Mouse (Mus musculus) stomach, embryonic 14.5 days (tissue): ENCODE measurements around the gene Ubash3b. TPM values are rescaled to one million over a fixed set of nuclear protein-coding genes. Genes with fewer than 3 reads are reported as not detected.

Experiments
- ATAC-seq: fragments of 200-750 bp; cut with Nextera tagmentation; 2 replicates; pipeline ENCODE4 v1.8.0; 2017; ENCODE audit warnings: low read depth, moderate TSS enrichment; ENCODE audit not compliant: insufficient number of reproducible peaks, insufficient read depth, low FRiP score
- H3K27ac ChIP-seq: fragments of 300-500 bp; sonication (generic); 2 replicates; pipeline ENCODE4 v1.5.1; 2014; ENCODE audit warnings: mild to moderate bottlenecking, low read length, moderate library complexity, mixed read lengths
- H3K27me3 ChIP-seq: fragments of 300-500 bp; sonication (generic); 2 replicates; pipeline ENCODE4 v1.6.1; 2014; ENCODE audit warnings: low read length, control low read depth, mixed read lengths; ENCODE audit not compliant: control insufficient read depth, insufficient read depth
- H3K36me3 ChIP-seq: fragments of 300-500 bp; sonication (generic); 2 replicates; pipeline ENCODE4 v1.6.1; 2014; ENCODE audit warnings: mild to moderate bottlenecking, control low read depth, low read length, moderate library complexity, mixed read lengths; ENCODE audit not compliant: control insufficient read depth, insufficient read depth
- H3K4me1 ChIP-seq: fragments of 300-500 bp; sonication (generic); 2 replicates; pipeline ENCODE4 v1.6.1; 2014; ENCODE audit warnings: low read length, control low read depth, mixed read lengths; ENCODE audit not compliant: control insufficient read depth, insufficient read depth
- H3K4me2 ChIP-seq: fragments of 300-500 bp; sonication (generic); replicated peaks from 2 replicates; pipeline ENCODE4 v1.6.1; 2014; ENCODE audit warnings: low read depth, low read length, control low read depth
- H3K4me3 ChIP-seq: fragments of 300-500 bp; sonication (generic); 2 replicates; pipeline ENCODE4 v1.5.1; 2014; ENCODE audit warnings: low read depth, low read length, control low read depth
- H3K9ac ChIP-seq: fragments of 300-500 bp; sonication (generic); replicated peaks from 2 replicates; pipeline ENCODE4 v1.6.1; 2014; ENCODE audit warnings: low read depth, mild to moderate bottlenecking, control low read depth, low read length, moderate library complexity, mixed read lengths
- H3K9me3 ChIP-seq: fragments of 300-500 bp; sonication (generic); 2 replicates; pipeline ENCODE4 v1.6.1; 2016; ENCODE audit warnings: low read depth, low read length, control low read depth; ENCODE audit not compliant: control insufficient read depth
- WGBS: fragments of 180-500 bp; shearing (Covaris S2); extraction: QIAGEN DNeasy Blood & Tissue Kit; methylation state at CpG from one replicate; pipeline ENCODE4 v1.1.7; 2014; 5-methylcytosine and 5-hydroxymethylcytosine counted together
- polyA plus RNA-seq: library from polyadenylated mRNA; unstranded; fragments of >200 nt; fragmentation: Nextera tagmentation; extraction: Ambion mirVana; gene quantifications from 2 replicates; pipeline ENCODE4 v1.2.1, GENCODE M21; 2014

The Ubash3b gene
- polyA plus RNA-seq, 1 experiment from 2014 or later: 3.7 TPM

DNA sequence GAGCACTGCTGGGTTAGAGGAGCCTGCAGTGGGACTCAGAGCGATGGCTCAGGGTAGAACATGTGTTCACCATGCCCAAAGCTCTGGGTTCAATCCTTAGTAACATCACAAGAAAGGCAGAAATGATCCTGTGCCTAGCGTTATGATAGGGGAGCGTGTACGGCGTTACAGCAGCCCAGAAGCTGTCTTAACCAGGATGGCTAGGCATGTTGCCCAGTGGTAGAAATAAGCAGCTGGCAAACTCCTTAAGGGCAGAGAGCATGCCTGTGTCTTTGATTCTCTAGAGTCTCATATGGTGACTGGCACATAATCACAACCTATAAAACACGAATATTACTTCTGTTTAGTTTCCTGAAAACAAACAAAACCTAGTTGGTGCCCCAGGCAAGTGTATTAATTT lies 170.0 kb downstream of the Ubash3b start:
- Histone ChIP-seq H3K27ac (no peak overlapping the region), H3K4me3 (no peak overlapping the region), H3K4me2 (no peak overlapping the region), H3K27me3 (no peaks in the 10 kb centered on the region), H3K36me3 (no peaks in the 10 kb centered on the region), H3K4me1 (no peaks in the 10 kb centered on the region), H3K9ac (no peak overlapping the region), H3K9me3 (no peaks in the 10 kb centered on the region)
- ATAC-seq: no peak
- 88% methylated on average over 6 of the region's 6 CpGs for WGBS

DNA sequence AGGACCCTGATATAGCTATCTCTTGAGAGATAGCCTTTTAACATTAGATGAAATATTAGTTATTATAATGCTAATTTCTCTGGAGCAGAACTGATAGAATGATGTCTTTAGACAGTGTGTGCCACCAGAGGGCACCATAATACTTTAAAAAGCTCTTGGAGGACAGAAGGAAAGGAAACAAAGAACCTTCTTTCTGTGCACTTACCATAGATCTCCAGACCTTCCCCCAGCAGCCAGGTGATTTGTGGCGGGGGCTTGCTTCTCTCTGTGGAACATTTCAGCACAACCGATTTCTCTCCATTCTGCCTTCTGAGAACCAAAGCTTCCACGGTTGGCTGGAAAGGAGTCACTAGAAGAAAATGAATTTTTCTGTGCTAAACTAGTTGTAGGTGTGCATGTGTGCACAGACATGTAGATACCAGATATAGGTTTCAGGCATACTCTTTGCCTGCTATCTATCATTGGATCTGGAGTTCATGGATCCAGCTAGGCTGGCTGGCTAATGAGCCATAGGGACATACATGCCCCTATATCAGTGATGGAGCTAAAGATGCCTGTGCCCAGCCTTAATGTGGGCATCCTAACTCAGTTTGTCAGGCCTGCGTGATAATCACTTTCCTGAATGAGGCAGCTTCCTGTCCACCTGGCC lies 171.4 kb downstream of the Ubash3b start:
- Histone ChIP-seq H3K4me1 (no peaks in the 10 kb centered on the region), H3K27ac (no peak overlapping the region), H3K4me2 (no peak overlapping the region), H3K9me3 (no peaks in the 10 kb centered on the region), H3K36me3 (no peaks in the 10 kb centered on the region), H3K9ac (no peak overlapping the region), H3K4me3 (no peak overlapping the region), H3K27me3 (no peaks in the 10 kb centered on the region)
- WGBS: 46% methylated on average over 4 of the region's 4 CpGs
- no peak for ATAC-seq

DNA sequence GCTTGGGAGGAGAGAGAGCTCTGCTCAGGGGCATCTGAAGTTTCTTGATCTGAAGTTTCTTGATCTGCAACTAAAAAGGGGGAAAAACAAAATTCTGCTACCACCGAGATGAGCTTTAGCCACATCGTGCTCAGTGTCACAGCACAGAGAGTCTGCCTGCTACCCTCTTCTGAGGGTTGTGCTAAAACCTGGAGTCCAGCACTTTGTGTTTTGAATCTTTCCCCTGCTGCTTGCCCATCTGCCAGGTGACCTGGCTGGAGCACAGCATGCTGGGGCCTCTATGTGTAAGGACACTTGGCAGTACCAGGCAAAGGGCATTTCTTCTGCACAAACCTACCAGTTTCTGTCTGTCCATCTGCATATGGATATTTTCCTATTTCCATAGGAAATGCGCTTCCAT lies 177.2 kb downstream of the Ubash3b start:
- Histone ChIP-seq H3K27me3 (no peaks in the 10 kb centered on the region), H3K4me3 (no peak overlapping the region), H3K4me2 (no peak overlapping the region), H3K36me3 (no peaks in the 10 kb centered on the region), H3K9ac (no peak overlapping the region), H3K9me3 (no peaks in the 10 kb centered on the region), H3K27ac (no peak overlapping the region), H3K4me1 (no peaks in the 10 kb centered on the region)
- WGBS: 70% methylated on average over 3 of the region's 3 CpGs
- no peak for ATAC-seq

DNA sequence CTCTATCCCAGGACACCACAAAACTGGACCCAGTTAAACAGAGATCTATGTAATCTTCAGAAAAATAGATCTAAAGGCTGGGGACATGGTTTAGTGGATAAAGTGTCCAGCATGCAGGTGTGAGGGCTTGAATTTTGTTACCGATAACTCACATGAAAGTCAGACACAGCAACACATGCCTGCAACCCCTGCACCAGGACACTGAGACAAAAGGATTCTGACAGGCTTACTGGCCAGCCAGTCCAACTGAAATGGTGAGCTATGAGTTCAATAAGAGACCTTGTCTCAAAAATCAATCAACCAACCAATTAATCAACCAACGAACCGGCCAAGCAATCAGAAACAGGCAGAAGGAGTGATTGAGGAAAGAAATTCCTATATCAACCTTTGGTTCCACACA lies 177.7 kb downstream of the Ubash3b start:
- H3K9ac ChIP-seq: no peak overlapping the region
- no peaks in the 10 kb centered on the region for H3K4me1 ChIP-seq
- ATAC-seq: no peak
- WGBS: 79% methylated on average over 3 of the region's 3 CpGs
- no peaks in the 10 kb centered on the region for H3K9me3 ChIP-seq
- no peak overlapping the region for H3K27ac ChIP-seq
- no peak overlapping the region for H3K4me2 ChIP-seq
- no peak overlapping the region for H3K4me3 ChIP-seq
- no peaks in the 10 kb centered on the region for H3K36me3 ChIP-seq
- no peaks in the 10 kb centered on the region for H3K27me3 ChIP-seq

DNA sequence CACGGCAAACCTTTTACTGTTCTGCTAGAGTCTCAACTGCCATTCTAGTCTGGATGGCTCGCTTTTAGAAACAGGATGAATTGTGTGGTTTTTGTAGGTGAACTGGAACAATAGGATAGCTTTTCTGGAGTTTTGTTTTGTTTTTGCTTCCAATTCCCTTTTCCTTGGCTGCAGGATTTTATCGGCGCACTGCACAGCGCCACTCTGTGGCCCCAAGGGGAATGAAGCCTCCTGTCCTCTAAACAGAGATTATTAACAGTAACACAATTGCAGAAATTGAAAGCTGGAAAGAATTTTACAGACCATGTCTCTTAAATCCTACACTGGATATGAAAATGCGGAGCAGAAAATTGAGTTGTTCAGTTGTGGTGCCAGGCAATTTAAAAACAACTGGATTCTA lies 179.0 kb downstream of the Ubash3b start:
- Histone ChIP-seq H3K36me3 (no peaks in the 10 kb centered on the region), H3K27me3 (no peaks in the 10 kb centered on the region), H3K9me3 (no peaks in the 10 kb centered on the region), H3K4me2 (no peak overlapping the region), H3K4me3 (no peak overlapping the region), H3K9ac (no peak overlapping the region), H3K4me1 (no peaks in the 10 kb centered on the region), H3K27ac (no peak overlapping the region)
- WGBS: 42% methylated on average over 6 of the region's 6 CpGs
- no peak for ATAC-seq

DNA sequence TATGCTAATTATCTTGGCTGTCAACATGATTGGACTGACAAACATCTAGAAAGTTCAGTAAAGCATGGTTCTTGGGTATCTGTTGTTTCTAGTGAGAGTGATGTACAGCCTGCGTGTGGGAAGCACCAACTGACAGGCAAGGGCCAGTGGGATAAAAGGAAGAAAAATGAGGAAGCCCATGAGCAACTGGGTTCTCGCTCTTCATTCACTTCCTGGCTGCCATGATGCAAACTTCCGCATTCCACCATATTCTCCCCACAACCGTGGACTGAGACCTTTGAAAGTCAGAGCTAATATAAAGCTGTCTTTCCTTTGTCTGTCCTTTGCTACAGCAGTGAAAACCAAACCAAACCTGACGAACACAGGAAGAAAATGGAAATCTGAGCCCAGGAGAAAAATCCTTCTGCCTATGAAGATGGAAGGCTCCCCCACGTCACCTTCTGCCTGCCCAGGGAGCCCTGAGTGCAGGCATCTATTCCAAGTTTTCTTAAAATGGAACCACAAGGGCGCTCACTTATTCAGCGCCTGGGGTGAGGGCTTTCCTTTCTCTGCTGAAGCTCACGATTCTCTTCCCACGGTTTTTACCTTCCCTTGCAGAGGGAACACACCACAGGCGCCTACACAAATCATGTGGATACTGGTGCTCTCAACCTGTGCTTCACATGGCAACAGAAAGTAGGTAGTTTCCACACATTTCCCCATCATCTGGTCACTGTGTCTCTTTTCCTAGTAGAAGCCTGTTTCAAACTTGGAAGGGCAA lies 187.3 kb downstream of the Ubash3b start:
- no peaks in the 10 kb centered on the region for H3K27me3 ChIP-seq
- no peaks in the 10 kb centered on the region for H3K36me3 ChIP-seq
- WGBS: 75% methylated on average over 11 of the region's 11 CpGs
- no peaks in the 10 kb centered on the region for H3K9me3 ChIP-seq
- no peak overlapping the region for H3K9ac ChIP-seq
- H3K4me2 ChIP-seq: no peak overlapping the region
- H3K4me3 ChIP-seq: no peak overlapping the region
- H3K27ac ChIP-seq: no peak overlapping the region
- H3K4me1 ChIP-seq: no peaks in the 10 kb centered on the region
- no peak for ATAC-seq

DNA sequence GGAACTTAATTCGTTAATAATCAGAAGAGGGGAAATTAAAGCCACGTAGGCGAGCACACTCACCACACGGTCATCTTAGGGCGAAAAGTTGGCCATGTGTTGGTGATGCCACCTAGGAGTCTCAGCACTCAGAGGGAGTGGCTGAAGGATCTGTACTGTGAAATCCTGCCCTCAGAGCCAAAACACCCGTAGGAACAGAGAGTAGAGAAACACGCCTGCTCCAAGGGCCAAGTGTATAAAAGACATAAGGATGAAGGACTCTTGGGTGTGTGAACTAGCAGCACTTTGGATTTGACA lies 197.1 kb downstream of the Ubash3b start:
- H3K9me3 ChIP-seq: no peaks in the 10 kb centered on the region
- H3K36me3 ChIP-seq: no peaks in the 10 kb centered on the region
- 28% methylated on average over 7 of the region's 7 CpGs for WGBS
- H3K4me1 ChIP-seq: no peaks in the 10 kb centered on the region; the same call in 1 of the 2 replicates
- no peak overlapping the region for H3K27ac ChIP-seq
- H3K9ac ChIP-seq: no peak overlapping the region
- peak overlapping the region; percentile 29 for H3K4me3 ChIP-seq
- H3K27me3 ChIP-seq: peaks cover 8% of the 10 kb centered on the region
- peak overlapping the region; percentile 68 for H3K4me2 ChIP-seq
- no peak for ATAC-seq

DNA sequence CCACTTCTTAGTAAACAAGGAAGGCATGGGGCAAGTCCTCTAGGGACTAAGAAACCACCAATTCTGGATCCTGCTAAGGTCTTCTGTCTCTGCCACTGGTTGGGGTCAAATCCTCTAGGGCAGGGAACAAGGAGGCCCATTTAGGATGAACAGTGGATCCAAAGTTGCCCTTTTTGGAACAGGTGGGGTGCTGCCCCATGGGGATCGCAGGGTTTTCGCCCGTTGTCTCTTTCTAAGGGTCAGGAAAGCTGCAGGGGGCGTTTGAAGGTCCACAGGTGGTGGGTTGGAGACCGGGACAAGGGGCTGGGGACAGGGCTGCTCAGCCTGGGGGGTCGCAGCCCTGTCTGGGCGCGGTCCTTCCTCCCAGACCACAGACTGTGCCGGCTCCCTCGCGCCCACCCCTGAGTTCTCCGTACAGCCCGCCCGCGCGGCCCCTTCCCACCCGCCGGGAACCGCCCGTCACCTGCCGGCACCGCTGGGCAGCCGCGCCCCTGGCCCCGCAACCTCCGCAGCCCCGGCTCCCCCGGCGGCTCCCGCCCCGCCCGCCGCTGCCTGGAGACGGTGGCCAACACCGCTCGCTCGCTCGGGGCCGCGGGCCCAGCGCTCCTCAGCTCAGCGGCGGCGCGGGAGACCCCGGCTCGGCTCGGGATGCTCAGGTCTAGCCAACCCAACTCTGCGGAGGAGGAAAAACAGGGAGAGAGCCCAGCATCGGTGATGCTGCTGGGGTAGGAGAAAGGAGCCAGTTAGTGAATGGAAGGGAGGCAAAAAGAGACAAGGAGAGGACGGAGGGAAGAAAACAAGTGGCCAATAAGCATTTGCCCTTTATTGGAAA lies 197.7 kb downstream of the Ubash3b start, which contains the start of gene Jhy:
Gene Jhy, minus strand, starts transcription at position 533 of the 832 bp plus-strand sequence.
- 0 out of 2 replicates have a peak, but pooled peaks have one; percentile 42 for ATAC-seq
- Histone ChIP-seq H3K4me3 (peak within 1 kb of the TSS; percentile 29), H3K4me1 (no peaks in the 10 kb centered on the region; the same call in 1 of the 2 replicates), H3K4me2 (peak within 1 kb of the TSS; percentile 68), H3K27me3 (peaks cover 8% of the 10 kb centered on the region), H3K27ac (no peak within 1 kb of the TSS), H3K9ac (no peak within 1 kb of the TSS), H3K36me3 (no peaks in the 10 kb centered on the region), H3K9me3 (no peaks in the 10 kb centered on the region)
- 1% methylated on average over 36 of the region's 51 CpGs for WGBS
